Mouse (Mus musculus) layer of hippocampus, adult 9-11 months (tissue): Measurements from ENCODE around the gene Pcolce.
A peak's percentile ranks its signal among the peaks of the same experiment; 100 is the strongest.

ENCODE experiments used
- DNase-seq: peaks from one replicate; pipeline ENCODE4 v3.0.0; 2022

The Pcolce gene

GRCm38 (mm10) chr5:137584976-137585375, 28.6 kb downstream of the Pcolce start:
- DNase-seq: peak; percentile 54

DNA sequence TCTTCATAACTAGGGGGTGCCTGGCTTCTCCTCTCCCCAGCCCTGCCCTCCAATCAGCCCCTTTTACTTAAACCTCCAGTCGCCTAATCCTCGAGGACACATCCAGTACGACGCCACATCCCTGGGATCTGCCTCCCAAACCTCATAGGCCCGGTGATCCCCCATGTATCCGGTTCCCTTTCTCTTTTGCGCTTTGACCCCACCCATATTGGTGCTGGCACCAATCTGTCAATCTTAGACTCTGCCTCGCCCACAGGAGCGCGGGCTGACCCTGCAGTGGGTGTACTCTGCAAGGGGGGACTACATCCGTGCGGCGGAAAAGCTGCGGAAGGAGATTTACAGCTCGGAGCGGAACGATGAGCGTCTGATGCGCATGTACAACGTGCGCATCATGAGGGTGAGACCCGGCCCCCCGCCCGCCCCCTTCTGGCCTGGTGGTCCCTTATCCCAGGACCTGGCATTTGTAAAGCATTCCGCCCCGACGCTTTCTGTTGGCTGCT, 29.9 kb downstream of the Pcolce start:
- DNase-seq: peak; percentile 66

GRCm38 (mm10) chr5:137582702-137583101, 30.9 kb downstream of the Pcolce start:
- no peak for DNase-seq

DNA sequence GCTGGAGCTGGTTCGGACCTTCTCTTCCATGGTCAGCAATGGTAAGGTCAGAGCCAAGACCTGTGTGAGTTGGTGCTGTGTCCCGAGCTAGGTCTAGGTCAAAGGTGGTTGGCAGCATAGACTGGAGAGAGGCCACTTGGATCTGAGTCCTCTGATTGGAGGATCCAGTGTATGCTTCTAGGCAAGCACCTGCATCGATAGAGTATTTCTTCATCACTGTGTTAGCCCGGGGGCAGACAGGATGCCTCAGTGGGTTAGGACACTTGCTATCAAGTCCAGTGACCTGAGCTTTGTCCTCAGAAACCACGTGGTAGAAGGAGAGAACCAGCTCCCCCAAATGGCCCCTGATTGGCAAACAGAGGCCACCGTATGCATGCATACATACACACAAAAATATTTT, 33.3 kb downstream of the Pcolce start:
- DNase-seq: no peak

GRCm38 (mm10) chr5:137574470-137574901, 39.1 kb downstream of the Pcolce start:
- DNase-seq: peak; percentile 48

GRCm38 (mm10) chr5:137570691-137571586, 42.6 kb downstream of the Pcolce start:
- no peak for DNase-seq

DNA sequence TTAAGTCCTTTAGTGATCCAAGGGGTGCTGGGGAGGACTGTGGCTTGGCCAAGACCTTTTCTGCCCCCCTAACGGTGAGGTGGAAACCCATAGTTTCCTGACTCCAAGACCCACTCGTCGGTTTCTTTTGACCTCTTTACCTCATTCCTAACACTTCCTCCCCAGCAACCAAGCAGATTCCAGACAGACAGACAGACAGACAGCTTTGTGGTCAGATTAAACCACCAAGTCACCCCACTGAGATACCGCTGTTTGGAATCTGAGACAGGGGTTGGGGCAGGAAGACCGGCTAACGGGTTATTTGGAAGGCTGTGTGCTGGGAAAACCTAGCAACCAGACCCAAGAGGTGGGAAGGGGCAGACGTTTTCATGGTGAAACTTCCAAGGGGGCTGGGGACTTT, 43.4 kb downstream of the Pcolce start:
- no peak for DNase-seq

GRCm38 (mm10) chr5:137569665-137570064, 43.9 kb downstream of the Pcolce start, which contains the start of gene Tfr2:
Tfr2 (plus strand) TSS chr5:137569840.
- no peak for DNase-seq

GRCm38 (mm10) chr5:137569031-137569430, 44.6 kb downstream of the Pcolce start:
- DNase-seq: no peak

DNA sequence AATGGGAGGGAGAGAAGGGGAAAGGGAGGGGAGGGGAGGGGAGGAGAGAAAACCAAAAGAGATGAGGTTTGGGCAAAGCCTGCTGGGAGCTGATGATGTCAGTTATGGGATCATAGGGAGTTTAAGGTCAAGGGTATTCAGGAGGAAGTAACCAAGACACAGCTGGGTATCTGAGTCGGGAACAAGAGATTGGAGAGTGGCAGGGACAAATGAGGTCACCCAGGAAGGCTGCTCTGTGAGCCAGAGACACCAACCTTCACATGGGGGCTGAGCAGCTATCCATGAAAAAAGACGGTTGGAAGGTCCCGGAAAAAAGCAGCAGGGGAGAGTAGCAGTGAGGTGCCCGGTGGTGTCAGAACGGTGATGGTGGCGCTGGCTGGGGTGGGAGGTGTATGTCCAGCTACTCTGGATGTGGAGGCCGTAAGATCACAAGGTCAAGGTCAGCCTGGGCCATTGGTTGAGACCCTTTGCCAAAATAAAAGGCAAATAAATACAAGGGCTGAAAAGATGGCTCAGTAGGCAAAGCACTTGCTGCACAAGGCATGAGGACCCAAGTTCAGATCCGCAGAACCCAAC, 45.3 kb downstream of the Pcolce start:
- DNase-seq: no peak

- DNase-seq: no peak
Measured at GRCm38 (mm10) chr5:137566416-137566815, 47.2 kb downstream of the Pcolce start.

DNA sequence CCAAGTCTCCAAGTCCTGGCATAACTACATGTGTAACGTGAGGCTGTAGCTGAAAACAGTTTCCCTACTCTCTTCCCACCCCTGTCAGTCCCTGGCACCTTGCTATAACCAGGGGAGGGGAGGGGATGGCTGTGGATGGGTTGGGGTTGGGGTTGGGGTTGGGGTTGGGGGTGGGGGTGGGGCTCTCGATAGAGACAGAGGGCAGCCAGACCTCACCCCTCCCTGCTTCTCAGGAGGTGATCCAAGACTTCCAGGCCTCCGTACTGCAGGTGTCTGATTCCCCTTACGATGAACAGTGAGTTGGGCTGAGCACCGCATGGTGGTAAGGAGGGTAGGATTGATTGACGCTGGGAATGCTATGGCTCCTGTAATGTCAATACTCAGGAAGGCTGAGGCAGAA, 47.8 kb downstream of the Pcolce start:
- DNase-seq: no peak

DNA sequence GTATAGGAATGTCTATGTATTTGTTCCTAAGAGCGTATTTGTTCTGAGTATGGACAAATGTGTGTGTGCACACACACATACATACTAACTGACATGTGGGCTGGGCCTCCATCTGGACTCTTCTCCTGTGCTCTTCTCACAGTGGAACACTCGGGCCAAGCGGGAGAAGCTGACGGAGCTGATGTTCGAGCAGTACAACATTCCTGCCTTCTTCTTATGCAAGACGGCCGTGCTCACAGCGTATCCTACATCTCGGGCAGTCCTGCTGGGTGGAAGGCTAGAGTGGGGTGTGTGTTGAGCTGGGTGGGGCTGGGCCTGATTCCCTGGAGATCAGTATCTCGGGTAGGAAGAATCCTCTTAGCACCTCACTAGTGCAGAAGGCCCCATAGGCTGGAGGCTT, 50.6 kb downstream of the Pcolce start:
- peak; percentile 74 for DNase-seq

GRCm38 (mm10) chr5:137561556-137561955, 52.0 kb downstream of the Pcolce start:
- no peak for DNase-seq
